Mouse (Mus musculus): ENCODE results near the gene Ccdc7a. TPM values are rescaled to one million over a fixed set of nuclear protein-coding genes. Genes with fewer than 3 reads are reported as not detected.

The Ccdc7a gene
- total RNA-seq, 4 experiments from 2014 or later, result not detected

DNA sequence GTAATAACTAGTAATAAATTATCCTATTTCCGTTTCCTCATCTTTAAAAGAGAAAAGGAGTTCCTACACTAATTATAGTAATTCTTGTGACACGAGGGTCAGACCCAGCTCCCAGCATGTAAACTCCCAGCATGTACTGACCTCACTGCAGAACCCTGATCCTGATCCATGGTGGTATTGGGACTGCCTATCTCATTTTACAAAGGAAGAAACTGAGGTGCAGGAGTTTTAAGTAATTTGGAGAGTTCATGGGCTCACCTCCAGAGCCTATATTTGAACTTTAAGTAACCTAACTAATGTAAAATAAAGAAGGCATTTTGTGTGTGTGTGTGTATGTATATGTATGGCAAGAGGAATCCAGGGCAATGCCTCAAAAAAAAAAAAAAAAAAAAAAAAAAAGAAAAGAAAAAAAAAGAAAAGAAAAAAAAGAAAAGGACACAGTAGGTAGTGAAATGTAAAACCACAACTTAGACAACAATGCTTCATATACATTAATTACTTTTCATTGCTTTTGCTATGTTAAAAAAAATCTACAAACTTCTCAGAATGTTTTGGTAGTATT is 378.8 kb downstream of the Ccdc7a start:
- no peak for DNase-seq (ENCODE audit: low spot score in 2 of 2)

DNA sequence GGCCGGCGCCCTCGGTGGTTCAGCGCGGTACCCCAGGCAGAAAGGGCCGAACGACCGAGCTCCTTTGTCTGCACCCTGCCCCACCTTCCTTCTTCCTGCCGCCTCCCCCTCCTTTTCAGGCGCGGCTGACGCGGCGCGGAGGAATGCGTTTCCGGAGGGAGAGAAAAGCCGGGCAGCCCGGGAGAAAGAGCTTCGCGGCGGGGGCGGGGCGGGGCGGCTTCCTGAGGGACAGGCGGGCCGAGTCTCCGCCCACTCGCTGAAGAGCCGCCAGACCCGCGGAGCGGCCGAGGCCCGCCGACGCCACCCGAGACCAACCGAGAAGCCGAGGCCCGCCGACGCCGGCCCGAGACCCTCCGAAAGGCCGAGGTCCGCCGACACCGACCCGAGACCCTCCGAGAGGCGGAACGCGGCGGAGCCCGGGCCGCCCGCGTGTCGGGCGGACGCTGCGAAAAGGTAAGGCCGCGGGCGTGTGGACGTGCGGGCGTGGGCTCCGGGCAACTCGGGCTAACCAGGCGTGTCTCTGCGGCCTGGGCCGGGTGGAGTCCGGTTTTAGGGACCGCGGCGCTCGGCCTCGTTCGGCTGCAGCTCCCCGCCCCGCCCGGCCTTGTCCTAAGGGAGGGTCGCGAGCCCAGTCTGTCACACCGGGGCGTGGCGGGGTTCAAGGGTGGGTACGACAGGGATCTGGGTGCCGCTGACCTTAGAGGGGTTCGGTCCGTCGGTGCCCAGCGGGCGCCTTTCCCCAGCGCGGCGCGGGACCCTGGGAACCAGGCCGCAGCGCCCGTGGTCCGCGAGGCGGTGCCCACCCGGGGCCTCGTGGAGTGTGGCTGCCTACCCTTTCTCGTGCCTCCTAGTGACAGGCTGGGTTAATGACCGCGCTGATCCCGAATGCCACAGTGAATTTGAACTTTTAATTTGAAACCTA is 379.5 kb downstream of the Ccdc7a start, which contains the start of gene Itgb1:
TSS of gene Itgb1 (plus strand) at position 148 of the 922 bp plus-strand sequence.
- peak; percentile 80 to 81 for DNase-seq (ENCODE audit: low spot score in 2 of 2)

DNA sequence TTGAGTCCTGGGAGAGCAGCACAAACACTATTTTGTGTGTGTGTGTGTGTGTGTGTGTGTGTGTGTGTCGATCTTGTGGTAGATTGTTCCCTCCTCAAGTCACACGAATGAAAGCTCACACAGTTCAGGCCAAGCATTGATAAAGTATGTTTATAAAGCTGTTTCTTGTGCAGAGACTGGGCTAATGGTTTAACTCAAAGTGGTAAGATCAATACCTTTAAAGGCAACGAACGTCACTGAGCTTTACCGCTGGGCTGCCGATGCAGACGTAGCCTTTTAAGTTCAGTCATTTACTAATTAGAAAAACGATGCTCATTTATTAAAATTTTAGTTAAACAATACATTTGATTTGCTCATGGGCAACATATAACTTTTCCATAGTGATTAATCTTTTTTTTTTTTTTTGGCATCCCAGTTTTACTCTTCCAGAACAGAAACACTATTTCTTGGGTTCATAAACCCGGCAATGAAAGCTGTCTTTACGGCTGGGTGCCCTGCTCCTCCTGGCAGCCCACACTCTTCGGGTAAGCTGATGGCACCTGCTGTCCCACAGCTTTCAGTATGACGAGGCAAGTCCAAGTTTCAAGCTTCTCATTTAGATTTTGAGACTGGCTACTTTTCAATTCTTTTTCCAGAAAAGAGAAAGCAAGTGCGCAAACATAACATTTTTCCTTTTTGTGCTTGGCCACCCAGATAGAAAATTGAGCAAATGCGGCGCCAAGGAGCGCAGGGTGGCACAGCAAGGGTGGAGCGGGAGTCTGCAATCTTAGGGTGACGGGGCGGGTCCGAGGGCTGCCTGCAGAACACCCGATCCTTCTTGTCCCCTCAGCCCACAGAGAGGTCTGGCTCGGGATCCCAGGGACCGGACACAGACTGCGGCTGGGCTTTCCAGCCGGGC is 380.5 kb downstream of the Ccdc7a start:
- DNase-seq (ENCODE audit: low spot score in 2 of 2), result no peak

Other genes with a start within 250 kb of the Ccdc7a start
- not detected for gene Ccdc7b, start 1.6 kb upstream of the Ccdc7a start, total RNA-seq (2022)
- not detected for gene Gm10999, start 66.1 kb upstream of the Ccdc7a start, total RNA-seq (2022)
- gene 2610044O15Rik8, start 168.9 kb upstream of the Ccdc7a start, total RNA-seq (2022), result 10 to 100 TPM; 20.4 to 27.5 (median 25.0) TPM